Mouse (Mus musculus) megakaryocyte-erythroid progenitor cell, adult 5-6 weeks (primary cell): ENCODE measurements at regions not wholly inside any gene's neighbourhood (a gene's known extent, or its start where the extent isn't known, plus 50 kb on each side); places are given as distances from the start of the nearest gene placed in this dataset.

ENCODE experiments used
- ATAC-seq: replicated peaks from 2 replicates; pipeline ENCODE4 v1.8.0; 2016; ENCODE audit warnings: mild to moderate bottlenecking, inconsistent platforms; ENCODE audit not compliant: severe bottlenecking, poor library complexity, low FRiP score, low TSS enrichment

- ATAC-seq: no peak
These were observed 69.8 kb downstream of the Gm21750 start for GRCm38 (mm10) chr14:73730796-73731195.

DNA sequence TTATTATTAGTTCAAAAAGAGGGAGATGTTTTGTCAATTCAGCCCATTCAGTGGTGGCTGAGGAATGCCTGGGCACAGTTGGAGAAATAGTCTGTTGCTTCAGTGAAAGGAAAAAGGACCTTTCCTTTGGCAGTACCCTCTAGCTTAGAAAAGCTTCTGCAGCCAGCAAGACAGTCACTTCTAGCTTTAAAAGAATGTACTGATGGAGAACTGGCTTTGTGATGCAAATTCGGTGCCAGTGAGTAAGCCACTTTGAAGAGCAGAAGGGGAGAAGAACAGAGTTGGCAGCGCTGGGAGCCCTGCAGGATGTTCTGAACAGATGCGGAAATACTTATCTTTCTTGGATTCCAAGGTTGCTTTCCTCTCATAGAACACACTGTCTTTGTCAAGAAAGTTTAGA, 71.1 kb downstream of the Gm21750 start:
- no peak for ATAC-seq

- no peak for ATAC-seq
These were observed 89.8 kb downstream of the Gm21750 start for GRCm38 (mm10) chr14:73750790-73751189.

- no peak for ATAC-seq
These were observed 99.0 kb downstream of the Gm21750 start for GRCm38 (mm10) chr14:73759986-73760385.

DNA sequence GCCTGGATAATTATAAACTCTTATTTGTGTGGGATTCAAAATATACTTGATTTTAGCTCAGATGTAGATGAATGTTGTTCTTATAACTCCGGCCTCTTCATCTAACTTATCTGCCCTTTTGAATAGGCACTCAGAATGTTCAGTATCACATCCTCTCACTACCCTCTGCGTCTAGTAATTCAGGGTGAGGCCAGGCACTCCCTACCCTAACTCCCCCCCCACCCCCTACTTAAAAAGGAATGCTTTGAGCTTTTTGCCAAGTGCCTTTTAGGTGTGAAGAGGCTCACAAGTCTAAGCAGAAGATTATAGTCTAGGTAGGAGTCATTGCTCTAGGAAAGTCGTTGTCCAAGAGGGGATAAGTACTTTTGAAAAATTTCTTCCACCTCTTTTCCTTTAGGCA, 111.9 kb downstream of the Gm21750 start:
- ATAC-seq: no peak

DNA sequence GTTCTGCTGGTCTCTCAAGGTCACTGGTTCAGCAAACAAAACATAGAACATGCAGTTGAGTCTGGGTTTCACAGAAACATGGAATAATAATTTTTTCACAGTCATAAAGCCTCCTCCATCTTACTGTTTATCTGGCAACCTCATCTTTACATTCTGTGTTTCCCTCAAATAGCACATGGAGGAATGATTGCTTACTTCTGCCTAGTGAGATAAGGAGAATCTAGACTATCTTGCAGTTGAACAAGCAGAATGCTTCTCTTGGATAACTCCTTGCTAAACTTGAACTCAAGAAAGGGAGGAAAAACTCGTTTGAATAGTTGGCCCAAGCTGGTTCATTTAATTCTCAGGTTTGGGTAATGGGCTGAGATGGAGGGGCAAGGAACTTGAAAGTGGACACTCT, 112.8 kb downstream of the Gm21750 start:
- ATAC-seq: 0 out of 2 replicates have a peak, but pooled peaks have one; percentile 30

- peak; percentile 93 for ATAC-seq
These were observed 115.0 kb downstream of the Gm21750 start for GRCm38 (mm10) chr14:73776066-73776465.

GRCm38 (mm10) chr14:73807169-73807568, 146.1 kb downstream of the Gm21750 start:
- no peak for ATAC-seq

GRCm38 (mm10) chr14:73838890-73839289, 177.9 kb downstream of the Gm21750 start:
- ATAC-seq: no peak

DNA sequence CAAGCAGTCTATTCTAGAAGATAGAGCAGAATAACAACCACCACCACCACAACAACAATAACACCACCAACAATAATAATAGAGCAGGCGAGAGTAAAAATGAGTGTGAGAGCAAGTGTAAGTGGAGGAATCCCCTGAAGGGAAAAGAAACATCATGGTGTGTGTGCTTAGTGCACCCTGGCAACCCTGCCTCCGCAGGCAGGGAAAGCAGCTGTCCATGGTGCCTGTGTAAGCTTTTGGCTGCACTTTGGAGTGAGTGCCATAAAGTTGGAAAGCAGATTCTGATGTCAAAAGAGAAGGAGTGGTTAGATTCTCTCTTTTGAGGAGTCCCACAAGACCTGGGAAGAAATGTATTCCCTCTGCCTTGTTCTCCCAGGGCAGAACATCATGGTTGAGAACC, 200.8 kb downstream of the Gm21750 start:
- no peak for ATAC-seq

GRCm38 (mm10) chr14:73874337-73874736, 213.3 kb downstream of the Gm21750 start:
- ATAC-seq: no peak

DNA sequence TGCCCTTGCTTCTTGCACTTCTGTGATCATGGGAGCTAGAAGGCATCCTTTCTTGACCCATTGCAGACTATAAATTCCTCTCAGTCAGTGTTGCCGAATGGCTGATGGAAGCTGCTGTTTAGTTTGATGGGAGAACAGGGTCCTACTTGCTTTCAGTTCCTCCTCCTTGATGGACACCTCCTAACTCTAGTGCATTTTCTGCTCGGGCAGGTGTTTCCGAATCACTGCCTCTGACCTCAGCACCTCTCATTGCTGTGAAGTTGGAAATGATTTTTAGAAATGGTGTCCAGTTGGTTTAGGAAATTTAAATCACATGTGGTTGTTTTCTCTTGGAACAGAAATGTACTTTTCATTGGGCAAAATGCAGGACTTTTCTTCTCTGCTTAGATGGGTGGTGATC, 214.9 kb downstream of the Gm21750 start:
- no peak for ATAC-seq

DNA sequence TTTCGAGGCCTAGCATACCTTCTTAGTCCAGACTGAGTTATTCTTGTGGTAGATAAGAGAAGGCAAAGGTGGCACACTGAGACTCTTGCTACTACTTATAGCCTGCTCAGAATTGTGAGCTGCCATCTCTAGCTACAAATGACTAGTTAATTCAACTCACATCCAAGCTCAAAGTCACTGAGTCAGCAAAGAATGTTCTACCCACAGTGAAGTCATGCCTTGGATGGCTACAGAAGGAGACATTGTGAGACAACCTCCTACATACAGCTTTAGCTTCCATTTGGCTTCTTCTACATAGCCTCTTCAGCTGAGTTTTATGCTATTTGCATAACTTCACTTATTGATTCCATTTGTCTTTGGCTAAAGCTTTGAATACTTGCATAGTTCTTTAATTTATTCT, 217.2 kb downstream of the Gm21750 start:
- no peak for ATAC-seq

DNA sequence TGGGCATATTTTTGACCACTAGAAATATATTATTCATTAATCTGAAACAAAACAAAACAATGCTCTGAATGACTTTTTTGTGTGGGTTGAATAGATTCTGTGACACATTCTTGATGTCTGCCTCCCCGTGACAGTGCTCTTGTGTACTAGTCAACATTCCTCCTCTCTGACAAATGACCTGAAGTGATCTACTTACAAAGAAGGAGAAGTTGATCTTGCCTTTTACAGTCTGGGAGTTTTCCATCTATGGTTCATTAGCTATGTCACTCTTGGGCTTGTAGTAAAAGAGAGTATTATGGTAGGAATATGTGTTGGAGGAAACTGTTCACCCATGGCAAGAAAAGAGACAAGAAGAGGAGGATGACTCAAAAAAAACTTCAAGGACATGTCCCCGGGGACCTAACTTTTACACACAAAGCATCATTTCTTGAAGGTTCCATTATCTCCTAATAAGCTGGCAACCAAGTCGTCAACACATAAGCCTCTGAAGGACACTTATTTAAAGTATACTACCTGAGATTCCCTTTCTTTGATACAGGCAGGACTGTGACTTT, 217.9 kb downstream of the Gm21750 start:
- no peak for ATAC-seq

GRCm38 (mm10) chr14:73891451-73891850, 230.4 kb downstream of the Gm21750 start:
- ATAC-seq: peak; percentile 60

GRCm38 (mm10) chr14:73894844-73895243, 233.8 kb downstream of the Gm21750 start:
- ATAC-seq: 0 out of 2 replicates have a peak, but pooled peaks have one; percentile 5

GRCm38 (mm10) chr14:73895266-73895665, 234.2 kb downstream of the Gm21750 start:
- peak; percentile 70 for ATAC-seq

GRCm38 (mm10) chr14:73899078-73899477, 238.1 kb downstream of the Gm21750 start:
- ATAC-seq: no peak

- no peak for ATAC-seq
These were observed 241.2 kb downstream of the Gm21750 start for GRCm38 (mm10) chr14:73902085-73902713.

GRCm38 (mm10) chr14:73913756-73914448, 252.9 kb downstream of the Gm21750 start:
- ATAC-seq: no peak

- ATAC-seq: no peak
These were observed 255.0 kb downstream of the Gm21750 start for GRCm38 (mm10) chr14:73915990-73916389.
